ENCODE assay signal across 11 mouse cellular contexts in the genomic region with DNA sequence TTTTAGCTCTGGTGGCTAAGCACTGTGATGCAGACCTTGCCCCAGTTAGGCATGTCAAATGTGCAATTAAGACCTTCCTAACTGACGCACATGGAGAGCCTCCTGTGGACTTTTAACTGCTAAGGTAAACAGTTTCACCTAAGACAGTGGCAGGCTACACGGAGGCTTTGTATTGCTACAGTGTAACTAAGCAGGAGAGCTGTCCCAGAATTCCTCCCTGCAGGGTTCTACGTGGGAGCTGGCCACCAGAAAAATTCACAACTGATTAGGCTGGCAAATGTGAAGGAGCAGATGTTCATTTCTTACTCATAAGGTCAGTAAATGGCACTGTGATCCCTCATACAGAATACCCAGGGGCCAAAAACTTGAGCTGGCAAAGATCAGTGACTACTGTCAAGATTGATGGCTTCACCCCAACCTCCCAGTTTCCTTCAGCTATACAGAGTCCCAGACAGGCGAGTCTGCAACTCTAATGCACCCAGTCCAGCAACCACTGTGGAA.
DNase-seq lines count a peak whose midpoint lies in the region; ATAC-seq lines count a peak whose summit lies in the region.
"Had no signal": no experiment of that assay in that cellular context is flagged by ENCODE, and none has a peak within 500 bp of the region (broad histone marks: within the 10 kb centered on the region; RNA-seq: fewer than 3 reads in every experiment).

No protein-coding gene starts in this region.

- no peaks in the 10 kb centered on the region for H3K4me1 ChIP-seq in hindbrain, embryonic 11.5 days (replicated peaks; ENCODE audit: control insufficient read depth, insufficient read depth, low read length)
- H3K4me1 ChIP-seq in hindbrain, embryonic 13.5 days (replicated peaks): no peaks in the 10 kb centered on the region
- H3K4me1 ChIP-seq: forebrain, embryonic 13.5 days; megakaryocyte, embryonic 14.5 days; neural tube, embryonic 12.5 days had no signal

- H3K27me3 ChIP-seq in hindbrain, embryonic 11.5 days (ENCODE audit: control insufficient read depth, insufficient read depth, low read length): no peaks in the 10 kb centered on the region
- no peaks in the 10 kb centered on the region for H3K27me3 ChIP-seq in hindbrain, embryonic 13.5 days
- H3K27me3 ChIP-seq: forebrain, embryonic 13.5 days; megakaryocyte, embryonic 14.5 days; neural tube, embryonic 12.5 days had no signal

- 0 out of 2 replicates have a peak, but pooled peaks have one; percentile 20 for ATAC-seq in hindbrain, embryonic 11.5 days (ENCODE audit: low FRiP score)
- no peak for ATAC-seq in hindbrain, embryonic 13.5 days (ENCODE audit: low FRiP score)
- ATAC-seq: forebrain, embryonic 13.5 days had no signal

- no peak overlapping the region for H3K4me3 ChIP-seq in hindbrain, embryonic 11.5 days (ENCODE audit: low read depth, low read length)
- no peak overlapping the region for H3K4me3 ChIP-seq in hindbrain, embryonic 13.5 days
- H3K4me3 ChIP-seq: forebrain, embryonic 13.5 days; megakaryocyte, embryonic 14.5 days; neural tube, embryonic 12.5 days had no signal

- no peaks in the 10 kb centered on the region for H3K36me3 ChIP-seq in hindbrain, embryonic 11.5 days (ENCODE audit: control insufficient read depth, insufficient read depth, low read length)
- no peaks in the 10 kb centered on the region for H3K36me3 ChIP-seq in hindbrain, embryonic 13.5 days
- H3K36me3 ChIP-seq: neural tube, embryonic 12.5 days had no signal

- no peaks in the 10 kb centered on the region for H3K9me3 ChIP-seq in hindbrain, embryonic 11.5 days (ENCODE audit: control insufficient read depth, low read length)
- H3K9me3 ChIP-seq in hindbrain, embryonic 13.5 days: no peaks in the 10 kb centered on the region
- H3K9me3 ChIP-seq: forebrain, embryonic 13.5 days; megakaryocyte, embryonic 14.5 days; neural tube, embryonic 12.5 days had no signal

- H3K9ac ChIP-seq in hindbrain, embryonic 11.5 days (ENCODE audit: low read depth, low read length): no peak overlapping the region
- H3K9ac ChIP-seq in hindbrain, embryonic 13.5 days: no peak overlapping the region
- H3K9ac ChIP-seq: forebrain, embryonic 13.5 days; neural tube, embryonic 12.5 days had no signal

- H3K4me2 ChIP-seq in hindbrain, embryonic 11.5 days (replicated peaks; ENCODE audit: low read depth, low read length): no peak overlapping the region
- no peak overlapping the region for H3K4me2 ChIP-seq in hindbrain, embryonic 13.5 days
- H3K4me2 ChIP-seq: forebrain, embryonic 13.5 days; neural tube, embryonic 12.5 days had no signal

- no peak for DNase-seq in hindbrain, embryonic 11.5 days (ENCODE audit: low spot score)
- peak; percentile 32 for DNase-seq in retina, postnatal 1 day
- no peak for DNase-seq in retina, embryonic 14.5 days (ENCODE audit: low spot score)
- peak; percentile 13 to 51 for DNase-seq in kidney, adult 8-10 months
- no peak for DNase-seq in right cerebral cortex, adult 18-20 months
- no peak for DNase-seq in spleen, postnatal 14 days (ENCODE audit: low spot score in 2 of 2)
- DNase-seq: spleen, adult 18-20 months had no signal

- H3K27ac ChIP-seq in hindbrain, embryonic 11.5 days (ENCODE audit: low read depth, low read length): no peak overlapping the region
- no peak overlapping the region for H3K27ac ChIP-seq in hindbrain, embryonic 13.5 days
- H3K27ac ChIP-seq: forebrain, embryonic 13.5 days; neural tube, embryonic 12.5 days had no signal

- 48% methylated on average over 4 of the region's 4 CpGs for WGBS in hindbrain, embryonic 11.5 days
- WGBS in hindbrain, embryonic 13.5 days: 37% methylated on average over 4 of the region's 4 CpGs

Comparison
In these comparisons a context has a peak if more than half of its experiments do, and no peak if none do; other contexts are left out.
1. DNase-seq: peak in retina, postnatal 1 day (single experiment) and kidney, adult 8-10 months (2 of 2); none in hindbrain, embryonic 11.5 days (single experiment), retina, embryonic 14.5 days (single experiment), right cerebral cortex, adult 18-20 months (single experiment) and spleen, postnatal 14 days (0 of 2).